Mouse (Mus musculus) urinary bladder, postnatal 36 days (tissue): ENCODE measurements at regions not wholly inside any gene's neighbourhood (a gene's known extent, or its start where the extent isn't known, plus 50 kb on each side); places are given as distances from the start of the nearest gene placed in this dataset.
"Not testable (repeated sequence)": the region's sequence is repeated elsewhere in the genome, so short reads cannot be mapped to it uniquely, and the experiment has no call there.

Experiments used
- DNase-seq, 2 experiments: peaks; one replicate each; pipeline ENCODE4 v3.0.0; 2022; ENCODE audit warnings: low spot score in 2 of 2, mixed read lengths in 1 of 2

DNA sequence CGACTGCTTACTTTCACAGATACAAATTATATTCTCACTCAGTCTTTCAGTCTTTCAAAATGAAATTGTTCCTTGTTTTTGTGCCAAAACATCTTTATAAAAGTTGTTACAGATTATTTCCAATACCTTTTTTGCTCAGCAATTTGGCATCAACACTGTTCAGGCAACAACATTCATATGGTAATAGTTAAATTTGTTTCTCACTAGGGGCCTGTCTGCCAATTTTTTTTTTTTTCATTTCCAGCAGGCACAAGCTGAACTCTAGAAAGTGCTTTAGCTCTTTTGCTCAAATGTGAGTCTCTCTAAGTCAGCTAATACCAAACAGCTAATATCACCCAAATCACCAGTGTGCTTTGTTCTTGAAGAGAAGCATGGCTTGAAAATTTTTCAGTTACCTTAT is 199.4 kb downstream of the Antxr2 start:
- DNase-seq = no peak

DNA sequence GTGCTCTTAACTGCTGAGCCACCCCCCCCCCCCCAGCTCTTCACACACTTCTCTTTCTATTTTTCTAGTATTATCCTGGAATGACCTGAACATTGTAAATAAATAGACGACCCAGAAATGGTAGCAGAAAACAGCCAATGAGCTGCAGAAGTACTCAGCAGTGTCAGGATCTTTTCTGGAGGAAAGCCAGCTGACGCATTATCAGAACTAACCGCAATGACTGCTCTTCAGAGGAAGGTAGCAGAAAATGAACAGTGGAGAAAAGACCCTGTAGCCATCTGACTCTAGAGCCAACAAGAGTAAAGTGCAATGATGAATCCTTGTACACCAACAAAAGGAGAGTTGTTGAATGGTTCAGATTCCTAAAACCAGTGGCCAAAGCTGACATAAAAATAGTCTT is 213.4 kb downstream of the Antxr2 start:
- DNase-seq = no peak

DNA sequence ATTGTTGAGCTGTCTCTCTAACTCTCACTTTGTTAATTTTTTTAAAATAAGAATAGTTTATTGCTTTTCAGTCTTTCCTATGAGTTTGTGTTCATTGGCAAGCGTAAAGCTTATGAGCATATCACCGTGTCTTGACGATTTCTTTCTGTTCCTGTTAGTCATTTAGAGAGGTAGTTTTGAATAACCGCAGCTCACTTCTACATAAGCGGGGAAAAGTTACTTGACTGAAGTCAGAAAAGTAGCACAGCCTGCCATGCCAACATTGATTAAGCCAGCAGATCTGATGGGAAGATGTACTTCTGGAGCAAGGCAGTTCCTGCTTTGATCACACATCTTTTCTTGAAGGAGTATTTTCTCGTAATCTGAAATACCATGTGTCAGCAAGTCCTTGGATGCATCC is 215.5 kb downstream of the Antxr2 start:
- no peak for DNase-seq

DNA sequence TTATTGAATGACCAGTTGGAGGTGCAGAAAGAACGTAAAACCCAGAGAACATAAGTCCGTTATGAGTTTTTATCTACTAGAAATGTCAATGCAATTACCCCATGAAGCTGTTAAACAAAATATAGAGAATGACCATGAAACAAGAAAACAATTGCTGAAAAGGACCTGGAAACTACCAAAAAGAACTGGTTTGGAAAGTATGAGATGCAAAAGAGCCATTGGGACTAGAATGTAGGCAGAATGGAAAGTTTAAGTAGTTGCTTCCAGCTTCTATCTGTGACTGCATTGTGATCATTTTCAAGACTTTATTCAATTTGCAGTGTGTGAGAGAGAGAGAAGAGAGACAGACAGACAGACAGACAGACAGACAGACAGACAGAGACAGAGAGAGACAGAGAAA is 216.1 kb downstream of the Antxr2 start:
- DNase-seq = no peak

DNA sequence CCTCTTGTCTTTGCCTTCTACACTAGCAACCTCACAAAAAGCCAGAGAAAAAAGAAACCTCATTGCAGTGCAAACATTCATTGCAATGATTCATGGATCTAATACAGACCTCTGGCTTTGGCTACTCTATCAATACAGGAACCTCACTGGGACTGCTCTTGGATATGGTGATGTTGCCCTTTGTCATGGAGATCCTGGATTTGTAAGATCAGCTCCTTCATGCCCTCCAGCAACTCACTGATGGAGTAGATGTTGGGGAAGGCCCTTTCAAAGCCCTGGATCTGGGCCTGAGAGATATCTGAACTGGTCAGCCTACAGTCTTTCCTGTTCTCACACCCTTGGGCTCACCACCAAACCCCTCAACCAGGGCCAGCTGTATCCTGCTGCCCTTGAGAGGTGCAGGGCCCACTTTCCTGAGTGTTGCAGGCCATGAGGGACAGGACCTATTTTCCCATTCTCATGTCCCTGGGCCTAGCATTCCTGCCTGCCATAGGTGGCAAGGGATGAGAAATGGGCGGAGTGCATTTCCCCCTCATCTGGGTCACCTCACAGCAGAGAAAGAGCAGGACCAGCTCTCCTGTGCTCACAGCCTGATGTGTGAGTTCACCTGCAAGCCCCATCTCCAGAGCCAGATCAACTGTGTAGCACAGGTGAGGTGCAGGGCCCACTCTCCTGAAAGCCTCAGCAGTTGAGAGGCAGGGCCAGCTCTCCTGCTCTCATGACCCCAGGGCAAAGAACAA is 218.1 kb downstream of the Antxr2 start:
- DNase-seq = no peak

DNA sequence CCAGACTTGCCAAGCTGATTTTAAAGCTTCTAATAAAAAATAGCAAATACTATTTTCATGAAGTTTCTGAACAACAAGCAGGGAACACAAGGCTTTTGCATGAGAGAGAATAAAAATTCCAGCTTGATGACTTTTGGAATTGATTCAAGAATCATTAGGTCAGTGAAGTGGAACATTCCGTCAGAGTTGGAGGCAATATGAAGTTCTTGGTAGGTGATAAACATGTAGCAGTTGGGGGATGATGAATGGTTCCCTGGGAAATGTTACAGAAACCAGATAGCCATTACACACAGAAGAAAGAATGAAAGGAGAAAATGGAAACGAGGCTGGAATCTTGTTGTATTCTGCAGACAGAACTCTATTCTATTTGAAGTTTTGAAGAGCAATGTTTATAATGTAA is 221.8 kb downstream of the Antxr2 start:
- DNase-seq = no peak

DNA sequence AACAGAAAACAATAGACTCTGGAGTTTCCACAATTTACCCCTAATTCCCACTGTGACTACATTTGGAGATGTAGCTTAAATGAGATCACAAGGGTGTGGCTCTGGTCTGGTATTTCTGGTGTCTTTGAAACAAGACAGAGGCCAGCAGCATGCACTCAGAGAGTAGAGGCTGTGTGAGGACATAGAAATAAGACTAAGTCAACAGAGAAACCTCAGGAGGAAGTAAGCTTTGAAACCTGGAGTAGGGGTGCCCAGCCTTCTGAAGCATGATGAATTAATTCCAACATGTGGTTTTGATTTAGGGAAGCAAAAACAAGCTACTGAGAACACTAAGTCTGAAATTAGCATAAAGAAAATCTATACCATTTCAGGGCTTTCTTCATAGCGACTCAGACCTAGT is 223.7 kb downstream of the Antxr2 start:
- DNase-seq = no peak

DNA sequence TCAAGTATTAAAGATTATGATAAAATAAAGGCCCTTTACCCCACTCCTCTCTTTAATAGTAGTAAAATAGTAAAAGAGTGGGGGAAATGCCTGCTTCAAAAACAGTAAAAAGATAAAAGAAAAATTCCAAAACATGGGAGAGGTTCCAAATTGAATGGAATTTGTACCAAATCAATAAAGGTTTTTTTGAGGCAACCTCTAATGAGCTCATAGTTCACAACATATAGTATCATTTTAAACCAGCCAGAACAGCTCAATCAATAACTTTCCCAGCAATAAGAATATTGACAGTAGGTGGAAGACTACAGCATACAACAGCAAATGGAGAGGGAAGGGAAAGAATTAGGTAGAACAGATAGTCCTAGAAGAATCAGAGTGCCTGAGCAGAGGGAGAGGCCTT is 224.1 kb downstream of the Antxr2 start:
- no peak for DNase-seq

DNA sequence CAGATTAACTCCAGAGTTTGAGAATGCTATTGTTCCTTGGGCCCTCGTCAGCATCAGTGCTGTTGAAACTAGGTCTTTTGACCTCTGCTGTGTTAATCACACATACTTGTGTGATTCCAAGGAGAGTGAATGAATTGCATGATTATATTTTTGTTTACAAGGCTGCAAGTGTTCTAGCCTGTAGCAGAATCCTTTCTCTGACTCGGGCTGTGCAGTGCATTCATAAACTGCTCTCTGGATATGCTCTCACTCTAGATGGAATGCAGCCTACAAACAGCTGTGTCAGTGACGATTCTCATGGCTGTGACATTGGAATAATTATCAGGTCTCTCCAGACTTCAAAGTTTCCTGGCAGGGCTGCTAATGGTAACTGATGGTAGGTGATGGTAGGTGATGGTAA is 230.8 kb downstream of the Antxr2 start:
- no peak for DNase-seq

DNA sequence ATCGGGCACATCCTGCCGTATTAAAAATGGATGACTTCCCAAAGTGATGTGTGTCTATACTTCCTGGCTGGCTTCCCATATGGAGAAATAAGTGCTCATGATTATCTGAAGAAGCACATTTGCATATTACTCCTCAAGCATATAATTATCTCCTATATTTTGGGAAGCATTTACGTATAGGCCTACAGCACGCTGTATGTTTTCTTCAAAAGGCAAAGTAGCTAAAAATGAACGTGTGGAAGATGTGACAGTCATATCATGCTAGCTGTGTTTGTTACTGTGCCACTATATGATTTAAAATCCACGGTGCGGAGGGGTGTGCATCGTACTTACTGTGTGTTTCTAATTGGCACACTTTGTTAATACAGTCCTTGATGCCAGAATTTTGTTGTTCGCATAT is 242.7 kb downstream of the Antxr2 start:
- DNase-seq = no peak

DNA sequence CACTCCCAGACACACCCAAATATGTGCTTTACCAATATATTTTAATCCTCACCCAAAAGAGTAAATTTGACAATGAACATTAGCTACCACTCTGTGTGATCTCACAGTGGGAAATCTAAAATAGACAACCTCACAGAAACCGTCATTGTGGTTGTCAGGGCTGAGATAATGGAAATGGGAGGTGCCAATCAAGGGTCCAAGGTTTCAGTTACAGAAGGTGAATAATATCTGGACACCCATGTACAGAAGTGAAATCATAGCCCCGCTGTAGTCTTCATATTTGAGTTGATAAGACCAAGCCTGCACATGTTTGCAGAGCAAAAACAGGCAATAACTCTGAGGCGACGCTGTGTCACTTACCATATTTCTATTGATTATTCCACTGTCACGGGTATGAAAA is 243.8 kb downstream of the Antxr2 start:
- DNase-seq = no peak

DNA sequence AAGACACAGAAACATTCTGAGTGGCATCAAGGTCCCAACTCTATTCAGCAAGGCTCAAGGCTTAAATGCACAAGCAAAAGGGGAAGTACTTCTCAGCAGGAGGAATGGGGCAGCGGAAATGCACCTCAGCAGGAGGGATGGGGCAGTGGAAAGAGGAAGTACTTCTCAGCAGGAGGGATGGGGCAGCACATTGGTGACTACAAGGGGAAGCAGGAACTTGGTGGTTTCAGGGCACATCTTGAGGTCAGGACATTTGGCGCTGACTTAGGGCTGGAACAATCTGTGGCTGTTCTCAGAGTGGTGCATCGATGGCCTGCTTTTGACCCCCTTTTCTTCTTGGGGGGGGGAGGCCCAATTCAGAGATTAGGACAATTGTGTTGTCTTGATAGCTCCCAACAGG is 255.7 kb downstream of the Antxr2 start:
- not testable (repeated sequence) for DNase-seq

DNA sequence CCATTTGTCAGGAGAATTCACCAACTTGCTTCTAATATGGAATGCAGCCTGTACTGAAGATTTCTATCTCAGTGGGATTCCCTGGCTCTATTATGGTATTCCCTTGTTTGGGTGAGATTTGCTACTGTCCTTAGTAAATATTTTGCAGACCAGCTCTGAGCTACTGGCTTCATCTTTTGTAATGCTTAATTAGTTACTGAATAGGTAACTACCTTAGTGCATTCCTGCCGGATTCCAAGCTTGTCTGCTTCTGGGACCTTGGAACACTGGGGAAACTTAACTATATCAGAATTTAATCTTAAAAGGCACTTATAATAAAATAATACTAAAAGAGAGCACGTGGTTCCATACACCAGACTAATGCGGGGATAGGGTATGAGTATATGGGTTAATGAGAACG is 257.4 kb downstream of the Antxr2 start:
- not testable (repeated sequence) for DNase-seq

DNA sequence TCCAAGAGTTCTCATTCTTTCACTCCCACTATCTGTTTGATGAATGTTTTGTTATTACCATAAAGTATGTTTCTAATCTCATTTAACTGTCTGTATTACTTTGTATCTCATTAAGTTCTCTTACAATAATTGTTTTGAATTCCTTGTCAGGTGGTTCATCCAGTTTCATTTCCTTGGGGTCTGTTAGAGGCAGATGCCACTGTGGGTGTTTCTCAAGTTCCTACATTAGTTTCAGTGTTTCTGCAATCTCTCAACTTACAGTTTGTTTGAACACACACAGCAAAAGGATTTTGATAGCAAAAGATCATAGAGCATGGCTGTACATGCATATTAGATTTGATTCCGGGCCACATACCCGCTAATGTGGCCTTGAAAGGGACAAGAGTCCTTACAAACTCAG is 280.5 kb upstream of the Gk2 start:
- no peak for DNase-seq

DNA sequence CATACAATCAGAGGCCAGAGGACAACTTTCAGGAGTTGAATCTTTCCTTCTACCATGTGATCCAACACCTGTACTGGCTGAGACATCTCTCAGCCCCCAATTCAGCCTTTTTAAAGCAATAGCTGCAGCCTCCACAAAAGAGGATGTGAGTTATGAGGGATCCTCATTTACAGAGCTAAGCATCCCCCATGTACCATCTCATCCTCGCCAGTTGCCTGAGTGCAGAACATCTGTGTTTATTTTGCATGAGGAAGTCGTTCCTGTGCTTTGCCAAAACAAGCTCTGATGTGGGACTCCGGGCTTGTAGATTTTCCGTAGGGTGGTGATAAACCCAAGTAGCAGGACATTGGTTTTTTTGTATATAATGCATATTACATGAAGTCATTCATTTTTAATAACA is 274.1 kb upstream of the Gk2 start:
- DNase-seq = no peak

DNA sequence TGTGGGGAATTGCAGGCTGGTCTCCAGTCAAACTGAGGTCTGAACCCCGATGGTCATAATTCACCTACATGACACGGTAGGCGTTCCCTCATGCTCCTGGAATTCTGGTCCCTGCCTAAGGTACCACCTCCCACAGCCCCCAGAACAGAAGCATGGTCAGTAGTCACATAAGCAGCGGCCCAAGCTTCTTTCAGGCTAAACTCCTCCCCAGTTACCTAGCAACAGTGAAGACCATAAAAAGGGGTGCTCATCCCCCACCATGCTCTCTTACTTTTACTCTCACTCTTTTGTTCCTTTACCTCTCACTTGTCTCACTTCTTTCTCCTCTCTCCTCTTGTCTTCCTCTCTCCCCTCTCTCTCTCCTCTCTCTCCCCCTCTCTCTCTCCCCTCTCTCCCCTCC is 262.5 kb upstream of the Gk2 start:
- DNase-seq = not testable (repeated sequence)

DNA sequence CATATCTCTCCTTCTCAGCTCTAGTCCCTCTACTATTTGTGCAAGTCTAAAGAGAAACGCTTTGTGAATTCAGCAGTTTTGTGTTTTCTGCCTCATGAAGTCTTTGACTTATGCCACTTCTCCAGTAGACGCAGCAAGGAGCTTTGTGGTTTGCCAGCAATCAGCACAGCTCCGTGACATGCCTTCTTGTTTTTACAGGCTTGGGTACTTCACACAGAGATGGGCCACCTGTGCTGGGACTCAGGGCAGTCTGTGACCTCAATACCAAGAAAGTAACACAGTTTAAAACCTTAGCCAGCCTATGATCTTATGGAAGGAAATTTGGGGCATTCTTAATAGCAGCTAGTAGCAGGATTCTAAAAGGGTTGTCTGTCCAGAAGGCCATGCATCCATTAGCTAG is 248.4 kb upstream of the Gk2 start:
- DNase-seq = no peak

DNA sequence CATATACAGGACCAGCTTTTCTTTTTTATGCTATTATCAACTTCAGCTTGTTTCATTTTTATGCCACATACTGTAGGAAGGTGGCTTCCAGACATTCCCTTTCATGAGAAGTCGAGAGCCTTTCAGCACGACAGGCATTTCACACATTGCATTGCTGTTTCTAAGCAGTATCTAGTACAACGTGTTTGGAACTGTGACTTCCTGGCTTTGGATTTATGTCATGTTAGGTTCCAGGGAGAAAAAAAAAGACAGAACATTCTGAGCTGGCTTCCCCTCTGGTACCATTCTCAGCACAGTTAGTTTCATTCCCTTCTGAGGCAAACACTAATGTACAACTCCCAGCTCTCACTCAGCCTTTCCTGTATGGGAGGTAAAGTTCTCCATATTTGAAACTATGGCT is 243.7 kb upstream of the Gk2 start:
- no peak for DNase-seq

DNA sequence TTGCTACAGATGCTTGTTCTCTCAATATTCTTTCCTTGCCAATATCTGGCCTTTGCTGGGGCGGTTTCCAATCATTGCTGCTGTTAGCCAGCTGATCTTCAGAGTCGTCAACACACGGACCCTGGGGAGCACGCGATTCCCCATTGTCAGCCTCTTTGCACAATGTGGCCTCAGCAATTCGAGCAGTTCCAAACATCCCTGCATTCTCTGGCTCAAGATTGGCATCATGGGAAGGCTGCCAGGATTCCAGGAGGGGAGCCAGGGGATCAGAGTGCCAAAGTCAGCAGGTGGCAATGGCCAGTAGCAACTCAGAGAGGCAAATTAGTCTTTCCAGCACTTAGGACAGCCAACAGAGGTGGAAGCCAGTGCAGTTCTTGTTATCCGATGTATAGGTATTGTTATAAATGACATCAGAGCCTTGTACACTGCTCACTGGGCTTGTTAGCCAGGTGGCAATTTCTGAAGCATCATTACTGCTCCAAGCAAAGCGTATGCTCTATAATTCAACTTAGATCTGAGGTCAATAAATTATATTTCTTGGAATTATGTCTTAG is 240.8 kb upstream of the Gk2 start:
- DNase-seq = peak; percentile 2 to 68

DNA sequence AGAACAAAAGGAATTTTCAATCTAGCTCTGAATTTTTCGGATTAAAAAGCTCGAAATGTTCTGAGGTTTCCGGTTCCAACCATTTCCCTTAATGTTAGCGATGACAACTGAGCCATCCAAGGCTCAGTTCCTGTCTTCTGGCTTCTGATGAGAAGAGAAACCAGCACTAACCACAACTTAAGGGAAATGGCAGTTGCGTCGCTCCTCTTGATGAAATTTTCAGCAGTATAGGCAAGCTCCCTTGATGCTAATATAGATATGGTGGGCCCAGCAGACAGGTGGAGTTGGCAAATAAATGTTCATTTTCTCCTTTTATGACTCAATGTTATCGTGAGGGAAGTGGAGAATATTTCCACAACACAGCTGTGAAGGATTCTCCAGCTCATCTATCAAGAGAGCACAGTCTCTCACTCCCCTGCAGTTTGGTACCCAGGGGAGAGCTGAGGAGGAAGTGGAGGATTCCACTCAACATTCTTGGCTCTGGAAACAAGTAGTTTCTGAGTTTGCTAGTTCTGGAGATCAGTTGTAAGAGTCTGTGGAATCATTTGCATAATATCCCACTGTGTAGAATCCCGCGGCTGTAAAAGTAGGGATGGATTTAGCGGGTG is 236.6 kb upstream of the Gk2 start:
- DNase-seq = no peak

DNA sequence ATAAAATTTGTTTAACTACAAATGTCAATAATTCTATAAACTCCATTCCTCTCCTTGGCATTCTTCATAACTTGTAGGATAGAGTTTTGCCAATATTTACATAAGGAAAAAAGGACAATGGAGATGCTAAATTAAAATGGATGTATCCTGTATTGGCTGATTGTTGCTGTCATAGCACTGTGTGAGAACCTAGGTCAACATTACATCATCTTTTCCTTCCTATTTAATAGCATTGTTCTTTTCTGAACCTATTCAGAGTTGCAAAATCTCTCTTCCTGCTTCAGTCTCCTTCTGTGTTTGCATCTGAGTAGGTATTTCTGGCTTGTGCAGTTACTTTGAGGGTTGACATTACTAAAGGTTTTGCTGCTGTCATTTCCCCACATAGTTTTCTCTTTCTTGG is 228.6 kb upstream of the Gk2 start:
- no peak for DNase-seq

DNA sequence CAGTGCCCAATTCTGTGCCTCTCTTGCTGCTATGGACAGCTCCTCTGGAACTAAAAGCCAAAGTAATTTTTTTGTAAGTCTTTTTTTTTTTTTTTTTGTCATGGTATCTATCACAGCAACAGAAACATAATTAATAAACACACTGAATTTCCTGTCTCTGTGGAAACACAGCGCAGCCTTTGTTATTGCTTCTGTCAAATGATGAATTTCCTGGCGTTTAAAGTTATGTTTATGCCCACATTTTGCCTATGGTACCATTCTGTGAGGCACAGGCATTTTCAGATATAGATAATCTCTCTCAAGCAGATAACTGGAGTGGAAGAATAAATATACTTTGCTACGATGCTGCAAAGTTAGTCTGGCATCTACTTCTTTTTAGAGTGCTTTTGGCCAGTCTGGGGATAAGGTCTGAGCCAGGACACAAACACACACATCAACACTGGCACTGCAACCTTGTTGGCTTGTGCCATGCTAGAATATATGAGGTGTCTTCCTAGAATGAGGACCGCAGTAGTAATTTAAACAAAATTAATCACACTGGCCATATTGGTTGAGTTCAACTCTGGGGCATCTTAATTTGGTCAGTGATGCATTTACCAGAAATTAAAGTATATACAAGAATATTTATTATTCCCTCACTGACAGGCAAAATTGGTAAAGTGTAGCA is 227.9 kb upstream of the Gk2 start:
- no peak for DNase-seq

DNA sequence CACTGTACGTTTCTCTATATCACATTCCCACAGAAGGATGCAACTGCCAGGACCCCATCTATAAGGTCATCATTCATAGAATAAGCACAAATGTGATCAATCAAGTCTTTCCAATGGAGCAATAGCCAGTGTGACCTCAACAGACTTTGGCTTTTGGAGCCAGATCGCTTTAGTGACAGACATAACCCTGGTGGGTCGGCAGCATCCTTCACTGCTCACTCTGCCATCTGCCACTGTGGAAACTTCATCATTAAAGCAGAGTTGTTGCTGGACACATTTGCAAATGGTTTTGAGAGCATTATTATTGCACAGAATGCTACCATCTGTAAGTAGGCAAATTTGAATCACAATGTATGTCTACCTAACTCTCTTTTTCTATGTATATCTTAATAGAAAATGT is 212.9 kb upstream of the Gk2 start:
- DNase-seq = no peak
